Mouse (Mus musculus) heart, embryonic 12.5 days (tissue): ENCODE measurements at regions not wholly inside any gene's neighbourhood (a gene's known extent, or its start where the extent isn't known, plus 50 kb on each side); places are given as distances from the start of the nearest gene placed in this dataset.

ENCODE experiments used
- ATAC-seq: fragments of 200-750 bp; cut with Nextera tagmentation; 2 replicates; pipeline ENCODE4 v1.8.0; 2017; ENCODE audit warnings: moderate TSS enrichment, moderate library complexity; ENCODE audit not compliant: insufficient number of reproducible peaks, low FRiP score
- H3K27ac ChIP-seq: fragments of 300-500 bp; sonication (generic); 2 replicates; pipeline ENCODE4 v1.5.1; 2016; ENCODE audit warnings: mild to moderate bottlenecking, moderate library complexity; ENCODE audit not compliant: poor library complexity, severe bottlenecking
- H3K27me3 ChIP-seq: fragments of 300-500 bp; sonication (generic); replicated peaks from 2 replicates; pipeline ENCODE4 v1.6.1; 2016; ENCODE audit warnings: mild to moderate bottlenecking, moderate library complexity
- H3K36me3 ChIP-seq: fragments of 300-500 bp; sonication (generic); 2 replicates; pipeline ENCODE4 v1.6.1; 2016; ENCODE audit warnings: mild to moderate bottlenecking, moderate library complexity
- H3K4me1 ChIP-seq: fragments of 300-500 bp; sonication (generic); replicated peaks from 2 replicates; pipeline ENCODE4 v1.6.1; 2016; ENCODE audit warnings: mild to moderate bottlenecking
- H3K4me2 ChIP-seq: fragments of 300-500 bp; sonication (generic); 2 replicates; pipeline ENCODE4 v1.6.1; 2016; ENCODE audit warnings: mild to moderate bottlenecking, moderate library complexity
- H3K4me3 ChIP-seq: fragments of 300-500 bp; sonication (generic); 2 replicates; pipeline ENCODE4 v1.5.1; 2016; ENCODE audit warnings: mild to moderate bottlenecking
- H3K9ac ChIP-seq: fragments of 300-500 bp; sonication (generic); 2 replicates; pipeline ENCODE4 v1.6.1; 2016; ENCODE audit warnings: mild to moderate bottlenecking, moderate library complexity
- H3K9me3 ChIP-seq: fragments of 300-500 bp; sonication (generic); replicated peaks from 2 replicates; pipeline ENCODE4 v1.6.1; 2016; ENCODE audit warnings: mild to moderate bottlenecking, moderate library complexity
- WGBS: fragments of 180-500 bp; shearing (Covaris S2); methylation state at CpG from one replicate; pipeline ENCODE4 v1.1.7; 2016; 5-methylcytosine and 5-hydroxymethylcytosine counted together

GRCm38 (mm10) chr14:100880103-100880502 is 320.0 kb downstream of the Prr30 start:
- Histone ChIP-seq H3K4me1 (no peaks in the 10 kb centered on the region; the same call in 1 of the 2 replicates), H3K36me3 (no peaks in the 10 kb centered on the region), H3K9ac (no peak overlapping the region), H3K4me3 (no peak overlapping the region), H3K9me3 (no peaks in the 10 kb centered on the region), H3K27ac (no peak overlapping the region), H3K4me2 (no peak overlapping the region), H3K27me3 (no peaks in the 10 kb centered on the region)
- no peak for ATAC-seq
- 77% methylated on average over 2 of the region's 2 CpGs for WGBS

- Histone ChIP-seq H3K4me2 (no peak overlapping the region), H3K9me3 (no peaks in the 10 kb centered on the region), H3K9ac (no peak overlapping the region), H3K4me3 (no peak overlapping the region), H3K36me3 (no peaks in the 10 kb centered on the region), H3K27me3 (no peaks in the 10 kb centered on the region), H3K4me1 (no peaks in the 10 kb centered on the region), H3K27ac (no peak overlapping the region)
- no peak for ATAC-seq
- WGBS: 59% methylated on average over 3 of the region's 3 CpGs
Observed at GRCm38 (mm10) chr14:100867790-100868189, 332.3 kb downstream of the Prr30 start.

- no peak overlapping the region for H3K9ac ChIP-seq
- H3K4me1 ChIP-seq: no peaks in the 10 kb centered on the region
- no peak overlapping the region for H3K4me3 ChIP-seq
- no peaks in the 10 kb centered on the region for H3K36me3 ChIP-seq
- WGBS: 54% methylated on average over 2 of the region's 2 CpGs
- H3K27me3 ChIP-seq: no peaks in the 10 kb centered on the region
- no peak overlapping the region for H3K27ac ChIP-seq
- no peak overlapping the region for H3K4me2 ChIP-seq
- no peaks in the 10 kb centered on the region for H3K9me3 ChIP-seq
- ATAC-seq: no peak
Observed at GRCm38 (mm10) chr14:100864792-100865191, 335.3 kb downstream of the Prr30 start.

GRCm38 (mm10) chr14:100864164-100864563 is 336.0 kb downstream of the Prr30 start:
- Histone ChIP-seq H3K9ac (no peak overlapping the region), H3K36me3 (no peaks in the 10 kb centered on the region), H3K9me3 (no peaks in the 10 kb centered on the region), H3K27me3 (no peaks in the 10 kb centered on the region), H3K27ac (no peak overlapping the region), H3K4me2 (no peak overlapping the region), H3K4me3 (no peak overlapping the region), H3K4me1 (no peaks in the 10 kb centered on the region)
- 82% methylated on average over 1 of the region's 1 CpGs for WGBS
- no peak for ATAC-seq

- no peak overlapping the region for H3K9ac ChIP-seq
- H3K4me3 ChIP-seq: no peak overlapping the region
- no peak for ATAC-seq
- no peak overlapping the region for H3K4me2 ChIP-seq
- H3K27me3 ChIP-seq: no peaks in the 10 kb centered on the region
- no peaks in the 10 kb centered on the region for H3K36me3 ChIP-seq
- WGBS: 64% methylated on average over 3 of the region's 3 CpGs
- H3K9me3 ChIP-seq: no peaks in the 10 kb centered on the region
- no peaks in the 10 kb centered on the region for H3K4me1 ChIP-seq
- H3K27ac ChIP-seq: no peak overlapping the region
Observed at GRCm38 (mm10) chr14:100842828-100843227, 357.3 kb downstream of the Prr30 start.
